Mouse (Mus musculus) spleen, adult 18-20 months (tissue): ENCODE measurements around the gene Lzts2.

ENCODE experiments used
- DNase-seq, 2 experiments: peaks; one replicate each; pipeline ENCODE4 v3.0.0; 2022; ENCODE audit warnings: mixed read lengths in 2 of 2

Lzts2 gene

DNA sequence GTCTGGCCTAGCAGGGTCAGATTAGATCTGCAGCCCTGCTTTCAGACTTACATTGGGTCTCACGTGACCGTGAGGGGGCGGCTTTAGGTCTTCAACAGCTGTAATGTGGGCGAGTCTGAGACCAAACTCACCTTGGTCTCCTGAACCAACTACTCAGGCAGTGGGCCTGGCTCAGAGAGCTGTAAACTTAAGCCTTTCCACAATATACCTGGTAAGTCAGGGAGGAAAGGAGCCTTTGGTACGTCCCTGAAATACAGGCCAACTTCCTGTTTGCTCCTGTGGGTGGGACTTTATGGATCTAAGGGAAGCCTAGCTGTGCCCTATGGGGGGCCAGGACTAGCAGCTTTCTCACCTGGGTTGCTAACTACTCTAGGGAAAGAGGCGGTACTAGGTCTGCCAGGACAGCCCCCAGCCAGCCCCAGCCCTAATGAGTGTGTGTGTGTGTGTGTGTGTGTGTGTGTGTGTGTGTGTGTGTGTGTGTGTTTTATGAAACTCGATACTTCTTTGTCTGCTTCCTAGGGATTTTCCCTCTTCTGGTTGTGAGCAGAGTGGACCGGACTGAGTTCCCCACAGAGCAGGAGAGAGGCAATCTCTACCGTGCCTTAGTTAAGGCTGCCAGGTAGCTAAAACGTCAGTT is at the start of gene Lzts2:
Gene Lzts2 (plus strand): TSS at position 80 of the 637 bp plus-strand sequence.
- DNase-seq, result peak in 1 of 2 experiments; percentile 14

DNA sequence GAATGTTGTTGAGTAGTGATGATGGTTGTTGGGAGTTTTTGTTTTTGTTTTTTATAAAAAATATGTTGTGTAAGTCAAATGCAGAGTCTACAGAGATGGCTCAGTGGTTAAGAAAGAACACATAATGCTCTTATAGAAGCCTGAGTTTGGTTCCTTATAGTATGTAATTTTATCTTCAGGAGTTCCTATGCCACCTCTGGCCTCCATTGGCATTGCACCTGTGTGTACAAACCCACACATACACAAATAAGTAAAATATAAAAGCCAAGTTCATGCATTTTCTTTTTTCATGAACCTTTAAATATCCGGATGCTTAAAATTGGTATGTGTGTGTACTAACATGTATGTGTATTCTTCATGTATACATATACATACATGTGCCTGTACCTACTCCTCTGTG is 48.2 kb upstream of the Lzts2 start:
- DNase-seq, result no peak

DNA sequence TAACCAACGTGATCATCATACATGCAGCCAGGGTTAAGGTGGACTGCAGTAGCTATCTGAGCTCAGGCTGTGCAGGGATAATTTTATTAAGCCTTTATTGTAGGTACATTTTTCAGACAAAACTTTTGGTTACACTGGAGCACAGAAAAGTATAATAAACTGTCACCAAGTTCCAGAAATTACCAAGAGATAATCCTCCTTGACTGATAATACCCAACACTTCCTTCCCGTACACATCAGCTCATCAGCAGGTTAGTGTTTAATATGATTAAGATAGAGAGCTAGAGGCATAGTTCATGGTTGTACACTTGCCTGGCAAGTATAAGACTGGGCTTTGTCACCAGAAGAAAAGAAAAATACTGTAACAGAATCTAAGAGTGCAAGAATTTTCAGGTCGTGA is 45.9 kb upstream of the Lzts2 start:
- DNase-seq, result no peak

DNA sequence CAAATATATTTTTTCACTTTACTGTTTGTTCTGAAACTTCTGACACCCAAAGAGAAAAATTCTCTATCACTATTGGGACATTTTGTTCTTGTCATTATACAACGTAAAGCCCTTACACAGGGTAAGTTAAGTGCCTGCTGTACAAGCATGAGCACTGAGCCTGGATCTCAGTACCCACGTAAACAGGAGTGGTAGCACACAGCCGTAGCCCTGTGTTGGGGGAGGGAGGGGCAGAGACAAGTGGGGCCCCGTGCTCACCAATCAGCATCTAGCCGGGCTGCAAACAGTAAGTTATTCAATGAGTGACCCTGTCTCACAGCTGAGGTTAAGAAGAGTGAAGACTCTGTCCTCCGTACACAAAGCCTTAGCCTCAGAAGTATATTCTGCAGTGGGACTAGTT is 37.6 kb upstream of the Lzts2 start:
- no peak for DNase-seq

DNA sequence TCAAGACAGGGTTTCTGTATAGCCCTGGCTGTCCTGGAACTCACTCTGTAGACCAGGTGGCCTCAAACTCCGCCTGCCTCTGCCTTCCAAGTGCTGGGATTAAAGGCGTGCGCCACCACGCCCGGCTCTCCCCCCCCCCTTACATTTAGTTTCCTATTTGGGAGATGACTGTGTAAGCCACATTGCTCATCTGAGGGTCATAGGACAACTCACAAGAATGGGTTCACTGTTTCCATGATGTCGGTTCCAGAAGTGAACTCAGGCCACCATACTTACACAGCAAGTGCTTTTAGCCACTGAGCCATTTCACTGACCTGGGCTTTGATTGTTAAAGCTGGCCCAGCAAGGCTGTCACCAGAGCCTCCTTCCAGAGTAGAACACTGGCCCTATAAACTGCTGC is 37.1 kb upstream of the Lzts2 start:
- DNase-seq, result no peak

DNA sequence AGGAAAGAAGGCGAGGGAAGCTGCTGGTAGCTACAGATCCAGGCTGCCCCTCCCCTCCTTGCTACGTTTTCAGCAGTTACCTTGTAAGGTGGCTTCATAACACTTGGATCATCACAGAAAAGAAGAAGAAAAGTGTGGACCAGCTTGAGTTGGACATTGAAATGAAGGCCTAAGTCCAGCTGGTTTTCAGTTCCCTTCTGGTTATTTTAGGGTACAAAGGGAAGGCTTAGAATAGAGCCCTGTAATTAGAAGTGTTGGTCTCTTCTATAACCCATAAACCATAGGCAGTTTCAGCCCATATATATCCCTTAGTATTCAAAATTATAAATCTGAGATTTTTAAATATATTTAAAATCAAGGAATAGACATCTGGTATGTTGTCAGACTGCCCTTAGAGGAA is 33.4 kb upstream of the Lzts2 start:
- DNase-seq, result no peak

DNA sequence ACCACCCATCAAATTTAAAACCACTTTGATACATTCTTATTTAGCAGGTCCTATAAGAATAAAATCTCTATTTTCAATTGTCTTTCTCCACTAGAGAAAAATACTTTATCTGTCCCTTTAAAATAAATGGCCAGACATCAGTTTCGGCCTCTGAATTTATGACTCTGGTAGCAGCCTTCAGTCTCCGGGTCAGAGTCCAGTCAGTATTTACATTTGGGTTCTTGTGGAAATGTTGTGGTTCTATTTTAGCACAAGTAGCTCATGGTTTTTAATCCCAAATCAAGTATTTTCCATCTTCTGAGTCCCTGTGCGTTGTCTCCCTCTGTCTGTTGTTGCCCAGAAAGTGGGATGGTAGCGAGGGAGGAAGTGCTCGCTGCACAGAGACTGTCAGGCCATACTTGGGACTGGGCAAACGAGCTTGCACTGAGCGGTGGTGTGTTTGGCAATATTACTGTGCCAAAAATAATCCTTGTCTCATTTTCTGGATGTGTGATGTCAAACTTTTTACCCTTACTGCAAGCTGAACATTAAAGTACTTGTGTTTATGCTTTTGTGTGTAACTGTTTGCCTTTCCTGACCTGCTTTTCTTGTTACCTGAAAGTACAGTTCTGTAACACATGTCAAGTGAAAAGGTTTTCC is 31.6 kb upstream of the Lzts2 start:
- no peak for DNase-seq

DNA sequence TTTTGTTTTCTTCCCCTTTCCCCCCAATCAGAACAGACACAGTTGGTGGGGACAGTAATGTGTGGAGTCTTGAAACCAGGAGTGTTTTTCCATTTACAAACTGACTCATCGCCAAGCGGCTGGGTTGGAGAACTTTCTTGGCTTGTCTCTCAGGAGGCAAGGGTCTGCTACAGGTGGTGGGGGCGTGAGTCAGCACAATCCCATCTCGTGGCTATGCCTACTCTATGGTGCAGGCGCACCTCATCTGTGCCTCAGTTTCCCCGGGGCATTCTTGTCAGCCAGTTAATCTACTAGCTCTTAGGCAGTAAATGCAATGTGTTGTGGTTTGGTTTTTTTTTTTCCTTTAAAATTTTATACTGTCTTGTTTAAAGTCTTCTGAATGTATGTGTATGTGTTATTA is 30.8 kb upstream of the Lzts2 start:
- no peak for DNase-seq

DNA sequence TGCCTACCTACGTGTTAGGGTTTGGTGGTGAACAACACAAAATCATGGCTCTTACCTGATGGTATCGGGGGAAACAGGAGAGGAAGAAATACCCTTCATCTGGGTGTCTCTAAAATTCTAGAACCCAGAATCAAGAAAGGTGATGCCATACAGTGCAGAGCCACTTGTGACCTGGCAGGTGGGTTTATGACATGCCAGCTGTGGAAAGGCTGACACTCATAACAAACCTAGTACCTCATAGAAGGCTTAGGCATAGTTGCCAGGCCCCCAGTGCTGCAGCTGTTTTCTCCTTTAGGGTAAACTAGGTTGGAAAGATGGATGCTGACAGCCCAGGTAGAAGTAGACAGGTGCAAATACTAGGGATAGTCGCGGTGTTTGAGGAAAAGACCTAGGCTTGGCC is 29.8 kb upstream of the Lzts2 start:
- no peak for DNase-seq

DNA sequence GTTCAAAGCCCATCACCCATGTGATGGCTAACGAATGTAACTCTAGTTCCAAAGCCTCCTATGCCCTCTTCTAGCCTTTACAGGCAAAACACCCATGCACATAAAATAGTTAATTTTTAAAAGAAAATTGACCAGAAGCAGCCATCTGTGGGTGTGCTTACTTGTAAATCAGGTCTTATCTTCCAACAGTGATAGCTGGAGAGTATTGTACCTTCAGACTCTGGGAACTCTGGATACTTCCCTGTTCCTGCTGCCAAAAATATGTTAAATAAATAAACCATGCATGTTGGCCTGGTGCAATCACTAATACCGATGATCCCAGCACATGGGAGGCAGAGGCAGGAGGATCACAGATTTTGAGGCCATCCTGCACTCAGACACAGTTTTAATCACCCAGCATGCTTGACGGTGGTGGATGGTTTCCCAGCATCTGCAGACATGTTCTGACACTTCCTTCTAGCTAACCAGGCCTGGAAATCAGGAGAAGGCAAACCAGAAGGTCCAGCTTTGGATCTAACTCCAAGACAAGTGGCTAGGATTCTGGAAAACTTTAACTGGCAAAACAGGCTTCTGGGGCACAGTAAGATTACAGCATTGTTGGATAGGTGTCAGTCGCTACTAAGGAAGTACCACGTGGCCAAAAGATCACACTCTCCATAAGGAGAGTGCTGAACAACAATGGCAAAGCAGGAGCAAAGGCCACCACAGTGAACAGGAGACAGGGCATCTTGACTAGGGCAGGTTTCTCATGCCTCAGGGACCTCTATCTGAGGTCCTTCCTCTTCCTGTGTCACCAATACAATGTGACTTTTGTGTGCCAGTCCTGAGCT is 28.8 kb upstream of the Lzts2 start:
- no peak for DNase-seq

DNA sequence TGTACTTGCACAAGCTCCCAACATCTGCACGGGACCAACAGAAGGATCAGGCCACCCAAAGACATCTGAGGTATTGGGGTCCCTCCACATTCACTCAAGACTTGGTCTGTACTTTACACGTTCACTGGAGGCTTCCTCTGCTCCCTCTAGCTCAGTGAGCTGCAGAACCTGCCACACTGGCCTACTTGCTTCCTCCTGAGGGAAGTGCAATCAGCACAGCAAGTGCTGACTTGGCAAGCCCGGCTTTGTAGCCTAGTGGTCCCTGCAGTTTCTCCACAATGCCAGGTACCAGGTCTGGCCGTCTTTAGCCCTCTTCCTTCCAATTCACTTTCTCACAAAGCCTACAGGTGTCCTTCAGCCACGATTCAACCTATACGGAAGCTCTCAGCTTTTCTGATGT is 27.2 kb upstream of the Lzts2 start:
- DNase-seq, result no peak

DNA sequence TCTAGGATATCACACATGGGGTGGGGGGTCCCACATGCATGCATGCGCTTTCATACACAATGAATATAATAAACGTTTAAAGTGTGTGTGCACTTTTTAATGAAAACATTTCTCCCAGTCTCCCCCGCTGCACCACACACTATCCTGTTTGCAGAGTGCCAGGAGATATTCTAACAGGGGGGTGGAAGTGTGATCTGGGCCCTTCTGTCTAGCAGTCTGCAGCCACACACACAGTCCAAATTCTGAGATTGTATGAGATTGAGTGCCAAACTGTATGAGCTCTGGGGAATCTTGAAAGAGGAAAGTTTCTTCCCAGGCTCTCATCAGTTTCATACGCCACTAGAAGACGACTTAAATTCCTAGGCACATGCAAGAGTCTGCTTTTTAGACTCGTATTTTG is 26.4 kb upstream of the Lzts2 start:
- DNase-seq, result no peak

DNA sequence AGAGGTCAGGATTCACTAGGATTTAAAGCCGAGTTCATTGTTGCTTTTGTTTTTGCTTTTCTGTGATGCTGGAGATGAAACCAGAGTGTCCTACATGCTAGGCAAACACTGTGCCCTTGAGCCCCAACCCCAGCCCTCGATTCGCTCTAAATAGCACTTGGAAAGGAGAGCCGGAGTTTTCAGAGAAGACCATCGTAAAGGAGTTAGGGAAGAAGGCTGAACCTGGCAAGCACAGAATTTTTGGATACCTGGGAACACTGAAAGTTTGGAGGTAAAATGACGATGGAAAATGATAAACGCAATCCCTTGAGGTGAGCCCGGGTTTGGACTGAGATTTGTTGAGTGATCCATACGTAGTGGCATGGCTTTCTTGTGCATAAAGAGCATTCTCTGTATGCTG is 25.9 kb upstream of the Lzts2 start:
- no peak for DNase-seq

DNA sequence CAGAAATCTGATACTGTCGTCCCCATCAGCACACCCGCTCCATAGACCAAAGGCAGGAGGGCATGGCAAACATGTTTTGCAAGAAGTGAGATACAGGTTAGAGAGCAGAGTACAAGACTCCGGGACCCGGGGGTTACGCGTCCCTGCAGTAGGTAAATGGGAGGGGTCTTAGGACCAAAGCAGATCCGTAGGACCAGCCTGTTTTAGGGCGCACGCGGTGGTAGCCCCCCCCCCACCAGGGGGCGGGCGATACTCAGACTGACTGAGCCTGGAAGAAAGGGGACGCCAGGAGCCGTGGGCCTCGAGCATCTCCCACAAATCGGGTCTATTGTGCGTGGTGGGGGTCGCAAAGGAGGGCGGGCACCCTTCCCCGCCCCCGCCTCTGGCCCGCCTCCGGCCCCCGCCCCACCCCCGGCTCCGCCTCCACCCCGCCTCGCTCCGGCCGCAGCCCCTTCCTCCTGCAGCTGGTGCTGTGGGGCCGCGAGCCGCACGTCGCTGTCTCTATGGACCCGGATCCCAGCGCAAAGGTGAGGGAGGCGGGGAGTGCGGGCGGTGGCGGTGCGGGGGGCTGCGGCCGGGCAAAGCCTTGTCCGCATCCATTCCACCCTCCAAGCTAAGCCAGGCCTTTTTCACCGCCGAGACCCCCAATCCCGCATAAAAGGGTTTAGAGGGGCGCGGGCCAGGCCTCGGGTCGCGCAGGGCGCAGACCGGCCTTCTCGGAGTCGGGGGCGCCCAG is 25.2 kb upstream of the Lzts2 start, which contains the start of gene Sema4g:
Gene Sema4g (plus strand): TSS at position 271 of the 736 bp plus-strand sequence.
- DNase-seq, result peak in 1 of 2 experiments; percentile 26

DNA sequence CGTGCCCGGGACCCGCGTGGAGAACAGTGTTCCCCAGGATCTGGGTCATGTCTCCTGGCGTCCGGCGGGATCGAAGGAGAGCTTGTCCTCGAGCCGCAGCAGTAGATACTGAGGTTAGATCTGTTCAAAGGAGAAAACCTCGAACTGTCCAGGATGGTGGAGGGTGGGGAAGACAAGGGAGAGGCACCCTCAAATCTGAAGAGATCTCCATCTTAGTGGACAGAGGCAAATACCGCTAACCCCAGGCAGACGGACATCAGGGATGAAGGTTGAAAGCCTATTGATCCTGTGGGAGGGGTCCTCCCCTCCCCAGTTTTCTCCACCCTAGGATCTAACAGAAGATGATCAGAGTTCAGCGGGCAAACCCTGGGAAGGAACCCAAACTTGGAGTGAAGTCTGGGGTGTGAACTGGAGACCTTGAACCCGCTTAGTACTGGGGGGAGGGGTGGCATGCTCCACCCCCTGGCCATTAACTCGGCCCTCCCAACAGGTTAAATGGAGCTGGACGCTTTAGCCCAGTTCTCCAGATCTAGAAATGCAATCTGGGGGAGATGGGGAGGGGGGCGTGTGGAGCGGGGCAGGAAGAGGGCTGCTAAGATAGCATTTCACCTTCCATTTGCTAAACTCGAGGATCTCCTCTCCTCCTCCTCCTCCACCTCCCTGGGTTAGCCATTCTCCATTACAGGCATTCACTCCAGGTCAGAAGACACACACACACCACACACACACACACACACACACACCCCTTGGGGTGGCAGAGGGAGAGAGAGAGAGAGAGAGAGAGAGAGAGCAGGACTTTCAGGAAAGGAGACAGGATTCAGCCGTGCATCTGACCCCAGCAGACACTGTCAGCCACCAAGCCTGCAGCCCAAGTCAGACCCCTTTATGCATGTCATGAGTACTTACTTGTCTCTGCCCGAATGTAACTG is 24.4 kb upstream of the Lzts2 start:
- no peak for DNase-seq

DNA sequence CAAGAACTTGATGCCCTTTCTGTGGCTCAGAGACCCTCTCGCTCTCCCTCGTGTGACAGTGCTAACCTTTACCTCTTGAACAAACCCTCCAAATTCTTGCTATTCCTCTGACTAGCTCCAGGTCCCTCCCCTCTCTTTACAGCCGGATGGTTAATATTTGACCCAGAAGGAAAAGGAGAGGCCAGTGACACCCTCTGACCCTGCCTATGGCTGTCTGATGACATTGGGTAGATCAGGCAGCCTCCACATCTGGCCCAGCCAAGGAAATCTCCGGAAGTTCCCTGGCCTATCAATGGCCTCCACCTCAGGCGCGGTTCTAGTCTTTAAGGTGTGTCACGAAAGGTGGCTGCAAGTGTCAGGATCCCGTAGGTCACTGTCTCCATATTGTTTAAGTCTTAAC is 23.2 kb upstream of the Lzts2 start:
- no peak for DNase-seq

DNA sequence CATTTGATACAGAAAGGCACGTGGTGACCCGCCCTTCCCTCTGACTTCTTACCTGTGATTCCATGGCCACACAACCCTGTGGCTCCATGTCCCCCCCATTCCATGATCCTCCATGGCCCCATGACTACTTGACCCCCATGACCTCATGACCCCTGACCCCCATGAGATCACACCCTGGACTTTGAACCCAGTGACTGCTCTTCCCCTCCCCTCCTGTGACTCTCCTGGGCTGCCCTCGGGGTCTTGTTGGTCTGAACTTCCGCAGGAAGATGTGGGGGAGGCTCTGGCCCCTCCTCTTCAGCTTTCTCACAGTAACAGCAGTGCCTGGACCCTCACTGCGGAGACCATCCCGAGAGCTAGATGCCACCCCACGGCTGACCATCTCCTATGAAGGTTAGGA is 22.0 kb upstream of the Lzts2 start:
- DNase-seq, result no peak

DNA sequence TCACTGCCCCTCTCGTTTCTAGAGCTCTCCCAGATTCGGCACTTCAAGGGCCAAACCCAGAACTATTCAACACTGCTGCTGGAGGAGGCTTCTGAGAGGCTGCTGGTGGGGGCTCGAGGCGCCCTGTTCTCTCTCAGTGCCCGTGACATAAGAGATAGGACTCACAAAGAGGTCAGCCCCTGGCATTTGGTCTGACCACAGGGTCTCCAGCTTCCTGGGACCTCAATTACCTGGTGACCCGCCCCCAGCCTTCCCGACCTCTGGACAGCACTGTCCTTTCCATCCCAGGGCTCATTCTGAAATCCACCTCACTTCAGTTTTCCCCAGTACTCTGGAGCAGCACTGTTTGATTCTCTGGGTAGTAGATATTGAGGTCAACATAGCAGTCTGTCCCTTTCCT is 21.5 kb upstream of the Lzts2 start:
- no peak for DNase-seq

DNA sequence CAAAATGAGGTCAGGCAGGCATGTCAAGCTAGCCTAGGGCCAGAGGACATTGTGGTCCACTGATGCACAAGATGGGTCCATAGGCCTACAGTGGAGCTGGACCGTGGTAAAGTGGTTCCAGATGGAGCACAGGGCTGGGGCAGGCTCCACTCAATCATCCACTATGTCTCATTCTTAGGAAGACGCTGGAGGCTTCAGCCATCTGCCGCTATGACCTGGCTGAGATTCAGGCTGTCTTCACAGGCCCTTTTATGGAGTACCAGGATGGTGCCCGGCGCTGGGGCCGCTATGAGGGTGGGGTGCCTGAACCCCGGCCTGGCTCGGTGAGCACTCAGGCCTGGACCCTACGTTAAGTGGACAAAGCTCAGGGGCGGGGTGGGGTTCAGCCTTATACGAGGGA is 16.4 kb upstream of the Lzts2 start:
- DNase-seq, result no peak

DNA sequence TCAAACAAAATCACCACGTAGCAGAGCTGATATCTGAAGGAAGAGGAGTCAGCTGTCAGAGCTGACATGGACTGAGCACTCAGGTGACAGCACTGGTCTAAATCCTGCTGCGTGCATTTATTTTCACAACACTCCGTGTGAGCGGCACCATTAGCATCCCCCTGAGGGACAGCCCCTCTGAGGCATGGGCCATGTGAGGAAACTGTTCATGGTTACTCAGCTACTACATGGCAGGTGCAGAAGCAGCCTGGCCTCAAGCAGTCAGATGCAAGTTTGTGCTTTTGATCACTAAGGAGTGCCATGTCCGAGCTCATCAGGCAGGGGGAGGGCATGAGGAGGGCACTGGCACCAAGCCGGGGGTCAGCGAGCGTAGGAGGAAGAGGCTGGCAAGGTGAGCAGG is 14.6 kb upstream of the Lzts2 start:
- DNase-seq, result no peak

DNA sequence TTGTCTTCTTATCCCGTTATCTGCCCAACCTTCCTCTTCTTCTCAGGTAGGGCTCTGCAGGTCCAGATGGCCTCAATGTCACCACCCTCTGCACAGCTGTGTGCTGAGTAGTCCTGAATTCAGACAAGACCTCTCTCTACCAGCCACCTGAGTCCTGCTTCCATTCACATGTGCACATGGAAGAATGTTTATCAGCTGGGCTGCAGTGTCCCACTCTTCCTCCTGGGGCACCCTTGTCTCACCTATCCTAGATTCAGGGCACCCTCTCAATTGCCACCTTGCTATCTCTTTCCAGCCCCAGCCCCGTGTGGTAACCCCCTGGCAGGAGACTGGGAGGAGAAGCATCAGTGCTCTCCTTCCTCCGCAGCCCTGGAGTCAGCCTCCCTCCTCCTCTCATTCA is 11.9 kb upstream of the Lzts2 start:
- DNase-seq, result no peak
